Mouse (Mus musculus) C2C12 (cell line): ENCODE measurements around the gene Ano7.

Experiments
- CTCF ChIP-seq: IDR thresholded peaks from one replicate; pipeline ENCODE4 v1.5.1; 2011; ENCODE audit not compliant: control insufficient read depth, insufficient read depth, insufficient read length
- USF1 ChIP-seq: IDR thresholded peaks from one replicate; pipeline ENCODE4 v1.6.1; 2011; ENCODE audit warnings: low read depth, mild to moderate bottlenecking, control low read depth, moderate library complexity

- TF ChIP-seq CTCF (no peak), USF1 (no peak)
Measured at GRCm38 (mm10) chr1:93453721-93454255, 80.1 kb downstream of the Ano7 start.
